In the genomic region with DNA sequence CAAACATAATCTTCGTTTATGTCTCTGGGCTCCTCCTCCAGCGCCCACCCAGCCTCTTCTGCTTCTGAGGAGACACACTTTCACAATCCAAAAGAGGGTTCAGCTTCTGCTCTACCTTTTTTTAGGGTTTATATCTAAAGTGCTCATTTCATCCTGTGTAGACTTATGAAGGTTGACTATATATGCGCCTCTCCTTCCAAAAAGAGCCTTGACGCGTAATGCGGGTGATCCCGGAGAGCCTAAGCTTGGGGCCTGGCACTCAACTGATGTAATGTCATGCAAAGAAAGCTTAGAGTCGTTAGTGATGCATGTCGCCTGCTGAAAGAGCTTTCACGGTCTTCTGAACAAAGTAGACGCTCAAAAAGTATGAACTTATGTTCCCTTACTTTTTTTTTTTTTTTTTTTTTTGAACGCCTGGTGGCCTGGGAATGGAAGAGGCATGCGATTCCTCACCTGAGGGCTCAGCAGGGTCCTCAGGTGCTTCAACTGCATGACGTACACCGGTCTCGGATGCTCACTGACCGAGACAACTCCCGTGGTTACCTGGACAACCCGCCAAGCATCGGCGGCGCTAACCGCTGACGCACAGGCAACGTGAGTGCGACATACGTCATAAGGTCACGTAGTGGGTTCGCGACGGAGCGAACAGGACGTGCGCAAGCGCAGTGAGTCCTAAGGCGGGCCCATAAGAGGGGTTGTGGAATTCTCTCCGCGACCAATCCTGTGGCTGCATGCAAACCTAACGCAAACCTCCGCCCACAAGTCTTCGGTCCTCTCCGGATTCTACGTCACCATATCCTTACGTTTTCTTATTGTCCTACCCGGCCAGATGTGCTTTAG, we compare ENCODE assay signal across 8 mouse cellular contexts. TPM values are rescaled to one million over a fixed set of nuclear protein-coding genes. Genes with fewer than 3 reads are reported as not detected.
A peak's percentile ranks its signal among the peaks of the same experiment; 100 is the strongest.
DNase-seq lines count a peak whose midpoint lies in the region; ATAC-seq and TF ChIP-seq lines count a peak whose summit lies in the region.

A gene (minus strand): TSS at position 596 of the 840 bp plus-strand sequence.

- no peaks in the 10 kb centered on the region for H3K27me3 ChIP-seq in forebrain, embryonic 15.5 days

- peak within 1 kb of the TSS; percentile 80 for H3K4me2 ChIP-seq in forebrain, embryonic 15.5 days (replicated peaks)

- peak; percentile 98 for DNase-seq in ES-E14 (ENCODE audit: low read depth, low spot score)
- DNase-seq in cerebellum, adult 11-12 months: peak; percentile 98
- DNase-seq in heart, postnatal 25 days (ENCODE audit: low spot score): peak; percentile 94
- DNase-seq in layer of hippocampus, adult 18-20 months (ENCODE audit: low spot score in 2 of 2): peak; percentile 94 to 98
- peak; percentile 94 for DNase-seq in lung, adult 2 months
- peak; percentile 91 to 96 for DNase-seq in thymus, adult 18-20 months

- peak within 1 kb of the TSS; percentile 62 to 70 for H3K4me3 ChIP-seq in ES-E14 (ENCODE audit: insufficient read depth in 1 of 2, low read depth in 1 of 2, low read length in 2 of 2, poor library complexity in 1 of 2, severe bottlenecking in 1 of 2)
- peak within 1 kb of the TSS; percentile 60 for H3K4me3 ChIP-seq in forebrain, embryonic 15.5 days
- H3K4me3 ChIP-seq in lung, adult 2 months (replicated peaks; ENCODE audit: extremely low read depth, low read depth, low read length): peak within 1 kb of the TSS; percentile 90

- peak within 1 kb of the TSS; percentile 40; the same call in 1 of the 2 replicates for H3K9ac ChIP-seq in ES-E14 (ENCODE audit: insufficient read depth, low read depth, low read length, poor library complexity, severe bottlenecking)
- H3K9ac ChIP-seq in forebrain, embryonic 15.5 days (replicated peaks): peak within 1 kb of the TSS; percentile 52

- H3K36me3 ChIP-seq in ES-E14 (ENCODE audit: control insufficient read depth, insufficient read depth, low read length, poor library complexity, severe bottlenecking): no peaks in the 10 kb centered on the region
- peaks cover 19% of the 10 kb centered on the region for H3K36me3 ChIP-seq in forebrain, embryonic 15.5 days

- in situ Hi-C loops in ES-E14 (cut with MboI; ENCODE audit: low sequenced_read_pairs in 2 of 2, unreplicated experiment in 2 of 2): no loop called here

- H3K9me3 ChIP-seq in ES-E14 (ENCODE audit: control insufficient read depth, insufficient read depth, low read depth, low read length): no peaks in the 10 kb centered on the region
- H3K9me3 ChIP-seq in forebrain, embryonic 15.5 days: no peaks in the 10 kb centered on the region

- 3% methylated on average over 45 of the region's 45 CpGs for WGBS in forebrain, embryonic 15.5 days
- WGBS in lung, adult 2 months: 2% methylated on average over 45 of the region's 45 CpGs

- peaks cover 3 to 6% of the 10 kb centered on the region in 2 experiments; a peak in 1 of 4 replicates for H3K4me1 ChIP-seq in ES-E14 (ENCODE audit: control insufficient read depth in 2 of 2, insufficient read depth in 2 of 2, low read length in 2 of 2, poor library complexity in 1 of 2)
- peaks cover 34% of the 10 kb centered on the region for H3K4me1 ChIP-seq in forebrain, embryonic 15.5 days
- peaks cover 6% of the 10 kb centered on the region for H3K4me1 ChIP-seq in lung, adult 2 months (ENCODE audit: control insufficient read depth, insufficient read depth, low read length)

- no peak within 1 kb of the TSS for H3K27ac ChIP-seq in ES-E14 (ENCODE audit: insufficient read depth, low read depth, low read length, poor library complexity, severe bottlenecking)
- H3K27ac ChIP-seq in forebrain, embryonic 15.5 days (replicated peaks): peak within 1 kb of the TSS; percentile 88

- TF ChIP-seq CTCF in lung, adult 2 months (IDR thresholded peaks at IDR 0.05; ENCODE audit: insufficient read depth, low read length): no peak

- intact Hi-C loops in heart, postnatal 25 days (cut with DNase I): loop anchor here (5.0 to 10.0 kb wide), 3 partner anchors 48 to 174 kb away; a partner anchor contains a TSS

- peak; percentile 88; the same call in 1 of the 2 replicates for TF ChIP-seq POLR2A in lung, adult 2 months (IDR thresholded peaks at IDR 0.05; ENCODE audit: borderline replicate concordance, extremely low read depth, low read depth, low read length)

- peak; percentile 92 for ATAC-seq in forebrain, embryonic 15.5 days (replicated peaks)
- peak; percentile 90 for ATAC-seq in neutrophil, adult 5-6 weeks (ENCODE audit: extremely low read depth, insufficient number of reproducible peaks, low FRiP score, poor library complexity, severe bottlenecking)

TF ChIP-seq in ES-E14, 5 proteins besides CTCF, POLR2A, EP300 and RAD21:
- no peak for TF ChIP-seq MAFK (IDR thresholded peaks at IDR 0.05; ENCODE audit: insufficient read depth, low read depth, low read length)
- TF ChIP-seq ZNF384 (IDR thresholded peaks at IDR 0.05; ENCODE audit: low read depth, low read length): peak; percentile 88
- peak; percentile 79 for TF ChIP-seq HCFC1 (IDR thresholded peaks at IDR 0.05; ENCODE audit: borderline replicate concordance, insufficient read depth, low read length)
- TF ChIP-seq ZC3H11A (IDR thresholded peaks at IDR 0.05; ENCODE audit: borderline replicate concordance, low read depth, low read length): no peak
- no peak for TF ChIP-seq CHD2 (IDR thresholded peaks at IDR 0.05; ENCODE audit: low read depth, low read length)

RNA-seq across cellular contexts. Expression of the gene that starts here (rescaled TPM):
- 26.9 and 38.1 TPM in 2 replicates for total RNA-seq in ES-E14 (2012; rRNA removed)
- 36.0 and 38.0 TPM in 2 replicates for polyA plus RNA-seq in forebrain, embryonic 15.5 days (2015; fragmentation: Nextera tagmentation; extraction: Ambion mirVana)
- 10 to 100 TPM; 39.7 to 41.8 TPM for total RNA-seq in heart, postnatal 25 days (2021)
- 10 to 100 TPM; 79.3 to 86.3 TPM for total RNA-seq in layer of hippocampus, adult 18-20 months (2021)
- polyA plus RNA-seq in lung, adult 2 months (2012; rRNA removed): 45.0 and 47.8 TPM in 2 replicates
- 30.0 and 51.6 TPM in 2 replicates for total RNA-seq in neutrophil, adult 5-6 weeks (2017)
